Mouse (Mus musculus): ENCODE measurements around the gene Scarb1.

DNA sequence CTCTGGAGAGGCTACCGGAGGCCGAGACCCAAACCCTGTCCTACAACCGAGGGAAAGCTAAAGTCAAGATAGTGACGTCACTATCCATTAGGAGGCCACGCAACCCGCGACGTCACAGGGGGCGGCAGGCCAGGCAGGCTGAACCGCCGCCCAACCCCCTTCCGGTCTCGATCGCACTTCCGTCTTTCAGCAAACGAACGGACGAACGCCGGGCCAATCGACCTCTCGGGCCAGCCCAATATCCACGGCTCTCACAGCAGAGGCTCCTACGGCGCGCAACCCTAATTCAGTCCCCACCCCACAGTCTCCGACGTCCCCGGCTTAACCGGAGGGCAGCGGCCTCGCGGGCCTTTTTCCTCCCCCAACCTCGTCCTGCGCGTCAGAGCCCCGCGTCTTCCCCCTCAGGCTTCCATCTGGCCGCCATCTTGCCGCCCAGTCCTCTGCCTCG is 48.3 kb upstream of the Scarb1 start, which contains the start of gene Gm10382:
- TF ChIP-seq POLR2A (IDR thresholded peaks at IDR 0.05; ENCODE audit: insufficient read depth, low read depth, low read length), result no peak
- no peak for TF ChIP-seq CTCF (IDR thresholded peaks at IDR 0.05; ENCODE audit: insufficient read depth, low read depth, low read length)

Measured in olfactory bulb, adult 2 months (tissue).